Mouse (Mus musculus): Measurements from ENCODE around the gene Gstt3. TPM values are rescaled to one million over a fixed set of nuclear protein-coding genes. Genes with fewer than 3 reads are reported as not detected.

Gene Gstt3
- 14.6 and 18.6 TPM in 2 replicates for polyA plus RNA-seq (2012; rRNA removed)

DNA sequence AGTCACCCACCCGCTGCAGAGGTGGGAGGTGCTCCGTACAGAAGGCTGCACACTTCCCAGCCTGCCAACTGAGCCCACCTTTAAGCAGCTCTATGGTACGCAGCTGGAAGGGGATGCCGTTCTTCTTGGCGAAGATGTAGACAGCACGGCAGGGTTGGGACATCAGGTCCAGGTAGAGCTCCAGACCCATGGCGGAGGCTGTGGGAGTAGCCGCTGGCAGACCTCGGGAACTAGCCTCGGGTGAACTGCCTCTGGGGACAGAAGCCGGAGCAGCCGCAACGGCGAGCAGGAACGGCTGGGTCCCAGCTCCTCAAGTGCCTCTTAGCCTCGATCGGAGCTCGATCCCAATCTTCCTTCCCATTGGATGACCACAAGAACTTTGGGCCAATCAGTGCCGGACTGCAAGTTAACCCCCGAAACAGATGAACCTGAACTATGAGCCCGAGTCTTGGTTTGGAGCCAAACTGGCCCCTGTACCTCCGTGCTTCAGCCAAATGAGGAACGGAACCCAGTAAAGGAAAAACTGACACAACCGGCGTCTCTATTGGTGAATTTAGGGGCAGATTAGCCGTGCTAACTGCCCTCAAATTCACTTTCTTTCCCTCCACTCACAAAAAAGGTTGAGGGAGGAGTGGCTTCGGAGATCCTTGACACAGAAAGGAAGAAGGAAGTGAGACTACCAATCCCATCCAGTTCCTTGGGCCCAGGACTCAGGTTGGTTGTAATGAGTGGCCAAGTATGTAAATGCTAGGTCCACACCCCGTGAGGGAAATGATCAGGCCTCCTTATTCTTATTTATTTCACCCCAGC lies at the start of gene Gstt3, which contains the start of gene Gm20441:
Gstt3 (minus strand) TSS at position 646 of the 810 bp plus-strand sequence.
Gm20441 (minus strand) TSS at position 186 of the 810 bp plus-strand sequence.

DNA sequence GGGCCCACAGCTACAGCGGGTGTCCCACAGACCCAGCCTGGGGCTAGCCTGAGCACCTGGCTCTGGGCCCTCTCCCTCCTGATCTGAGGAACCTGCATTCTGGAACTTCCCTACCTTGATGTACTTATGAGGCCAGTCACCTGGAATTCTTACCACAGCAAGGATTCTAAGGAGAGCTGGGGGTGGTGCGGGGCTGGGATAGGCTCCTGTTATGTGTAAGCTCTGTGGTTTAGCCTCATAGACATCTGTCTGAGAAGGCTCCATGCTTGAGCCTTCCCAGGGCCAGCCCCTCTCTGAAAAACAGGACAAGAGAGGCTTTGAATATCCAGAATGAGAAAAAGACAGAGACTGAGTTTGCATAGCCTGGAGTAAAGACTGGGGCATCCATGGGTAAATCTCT lies 41.2 kb upstream of the Gstt3 start, which contains the start of gene Gstt4:
Gstt4 (minus strand) TSS at position 101 of the 400 bp plus-strand sequence.

DNA sequence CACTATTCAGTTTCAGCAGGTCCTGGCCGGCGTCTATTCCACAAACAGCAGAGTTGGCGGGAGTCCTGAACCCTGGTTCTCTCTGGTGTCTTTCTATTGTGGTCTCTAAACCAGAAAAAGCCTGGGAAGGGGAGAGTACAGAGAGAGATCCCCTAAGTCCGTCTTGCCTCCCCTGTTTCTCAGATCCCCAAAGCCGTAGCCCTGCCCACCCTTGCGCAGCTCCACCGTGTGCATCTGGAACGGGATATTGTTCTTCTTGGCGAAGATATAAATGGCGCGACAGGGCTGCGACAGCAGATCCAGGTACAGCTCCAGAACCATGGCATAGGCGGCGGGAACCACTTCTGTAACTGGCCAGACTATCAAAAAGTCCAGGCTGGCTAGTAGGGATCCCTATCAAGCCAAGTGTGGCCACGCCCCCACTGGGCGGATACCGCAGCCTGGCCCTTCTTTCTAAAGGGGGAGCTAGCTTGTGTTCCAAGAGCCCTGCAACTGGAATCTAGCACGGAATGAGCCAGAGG lies 17.0 kb upstream of the Gstt3 start, which contains the start of gene Gstt1:
Gstt1 (minus strand) TSS at position 409 of the 521 bp plus-strand sequence.

GRCm38 (mm10) chr10:75772795-75773664 lies 8.2 kb downstream of the Gstt3 start, which contains the start of gene Ddt:
Ddt (minus strand) TSS chr10:75773414.

GRCm38 (mm10) chr10:75763682-75764518 lies 17.3 kb downstream of the Gstt3 start, which contains the start of gene Cabin1:
Cabin1 (minus strand) TSS chr10:75764341.

Other genes starting within 250 kb of the Gstt3 start
- 0.12 and 0.23 TPM in 2 replicates for gene Lrrc75b, start 221.1 kb downstream of the Gstt3 start, polyA plus RNA-seq (2012; rRNA removed)
- gene Ggt1, start 219.8 kb downstream of the Gstt3 start, polyA plus RNA-seq (2012; rRNA removed) = 59.6 and 80.8 TPM in 2 replicates
- 1.7 and 2.2 TPM in 2 replicates for gene Ggt5, start 192.1 kb downstream of the Gstt3 start, polyA plus RNA-seq (2012; rRNA removed)
- 1.4 TPM in 2 replicates for gene Susd2, start 137.4 kb downstream of the Gstt3 start, polyA plus RNA-seq (2012; rRNA removed)
- 9.1 and 10.2 TPM in 2 replicates for gene Cabin1, start 17.1 kb downstream of the Gstt3 start, polyA plus RNA-seq (2012; rRNA removed)
- gene Ddt, start 8.0 kb downstream of the Gstt3 start, polyA plus RNA-seq (2012; rRNA removed) = 364 and 391 TPM in 2 replicates
- 0.07 TPM in 1 of 2 replicates, not detected in the other for gene Gm20441, start 460 bp downstream of the Gstt3 start, polyA plus RNA-seq (2012; rRNA removed)
- gene Gstt1, start 17.2 kb upstream of the Gstt3 start, polyA plus RNA-seq (2012; rRNA removed) = 287 and 357 TPM in 2 replicates
- 0.05 TPM in 1 of 2 replicates, not detected in the other for gene Gstt4, start 41.1 kb upstream of the Gstt3 start, polyA plus RNA-seq (2012; rRNA removed)
- gene Gstt2, start 56.0 kb upstream of the Gstt3 start, polyA plus RNA-seq (2012; rRNA removed) = 83.1 and 102 TPM in 2 replicates
- gene Mif, start 78.8 kb upstream of the Gstt3 start, polyA plus RNA-seq (2012; rRNA removed) = 1,404 and 1,705 TPM in 2 replicates
- 0.78 and 1.6 TPM in 2 replicates for gene Derl3, start 112.0 kb upstream of the Gstt3 start, polyA plus RNA-seq (2012; rRNA removed)
- gene Smarcb1, start 140.2 kb upstream of the Gstt3 start, polyA plus RNA-seq (2012; rRNA removed) = 16.7 and 17.9 TPM in 2 replicates
- 218 and 226 TPM in 2 replicates for gene Chchd10, start 151.7 kb upstream of the Gstt3 start, polyA plus RNA-seq (2012; rRNA removed)
- 1.7 and 2.3 TPM in 2 replicates for gene Mmp11, start 155.1 kb upstream of the Gstt3 start, polyA plus RNA-seq (2012; rRNA removed)
- 13.6 and 15.6 TPM in 2 replicates for gene Gm867, start 159.3 kb upstream of the Gstt3 start, polyA plus RNA-seq (2012; rRNA removed)
- 24.5 and 38.1 TPM in 2 replicates for gene Vpreb3, start 161.6 kb upstream of the Gstt3 start, polyA plus RNA-seq (2012; rRNA removed)
- gene Gm5134, start 173.1 kb upstream of the Gstt3 start, polyA plus RNA-seq (2012; rRNA removed) = 0.23 and 0.24 TPM in 2 replicates

Data from liver, embryonic 18 days (tissue).